Mouse (Mus musculus): ENCODE results near the gene Ceacam20. TPM values are rescaled to one million over a fixed set of nuclear protein-coding genes. Genes with fewer than 3 reads are reported as not detected.

The Ceacam20 gene
- polyA plus RNA-seq, 1 experiment from 2014 or later: not detected

Other genes with a start within 250 kb of the Ceacam20 start
- 86.3 and 109 TPM in 2 replicates for gene Tomm40, start 250.0 kb upstream of the Ceacam20 start, polyA plus RNA-seq (2014; fragmentation: Nextera tagmentation; extraction: Ambion mirVana)
- gene Nectin2, start 214.9 kb upstream of the Ceacam20 start, polyA plus RNA-seq (2014; fragmentation: Nextera tagmentation; extraction: Ambion mirVana): 33.0 and 39.7 TPM in 2 replicates
- gene Bcam, start 194.4 kb upstream of the Ceacam20 start, polyA plus RNA-seq (2014; fragmentation: Nextera tagmentation; extraction: Ambion mirVana): 5.8 and 7.6 TPM in 2 replicates
- not detected in 2 replicates for gene Cblc, start 168.6 kb upstream of the Ceacam20 start, polyA plus RNA-seq (2014; fragmentation: Nextera tagmentation; extraction: Ambion mirVana)
- 0.75 TPM in 1 of 2 replicates, not detected in the other for gene Bcl3, start 142.6 kb upstream of the Ceacam20 start, polyA plus RNA-seq (2014; fragmentation: Nextera tagmentation; extraction: Ambion mirVana)
- gene Gm19345, start 113.4 kb upstream of the Ceacam20 start, polyA plus RNA-seq (2014; fragmentation: Nextera tagmentation; extraction: Ambion mirVana): 5.6 and 7.1 TPM in 2 replicates
- gene Ceacam16, start 104.1 kb upstream of the Ceacam20 start, polyA plus RNA-seq (2014; fragmentation: Nextera tagmentation; extraction: Ambion mirVana): not detected in 2 replicates
- gene Ceacam19, start 77.4 kb upstream of the Ceacam20 start, polyA plus RNA-seq (2014; fragmentation: Nextera tagmentation; extraction: Ambion mirVana): not detected in 2 replicates
- 3.2 and 5.0 TPM in 2 replicates for gene Pvr, start 44.3 kb upstream of the Ceacam20 start, polyA plus RNA-seq (2014; fragmentation: Nextera tagmentation; extraction: Ambion mirVana)
- gene Igsf23, start 14.7 kb upstream of the Ceacam20 start, polyA plus RNA-seq (2014; fragmentation: Nextera tagmentation; extraction: Ambion mirVana): not detected in 2 replicates
- not detected in 2 replicates for gene Nlrp9b, start 26.1 kb downstream of the Ceacam20 start, polyA plus RNA-seq (2014; fragmentation: Nextera tagmentation; extraction: Ambion mirVana)
- not detected in 2 replicates for gene Vmn1r91, start 134.3 kb downstream of the Ceacam20 start, polyA plus RNA-seq (2014; fragmentation: Nextera tagmentation; extraction: Ambion mirVana)
- gene Gm16442, start 157.2 kb downstream of the Ceacam20 start, polyA plus RNA-seq (2014; fragmentation: Nextera tagmentation; extraction: Ambion mirVana): not detected in 2 replicates
- gene Vmn1r93, start 173.7 kb downstream of the Ceacam20 start, polyA plus RNA-seq (2014; fragmentation: Nextera tagmentation; extraction: Ambion mirVana): not detected in 2 replicates
- not detected in 2 replicates for gene Vmn1r94, start 203.0 kb downstream of the Ceacam20 start, polyA plus RNA-seq (2014; fragmentation: Nextera tagmentation; extraction: Ambion mirVana)
- gene Vmn1r95, start 228.3 kb downstream of the Ceacam20 start, polyA plus RNA-seq (2014; fragmentation: Nextera tagmentation; extraction: Ambion mirVana): not detected in 2 replicates
- gene Gm6164, start 240.2 kb downstream of the Ceacam20 start, polyA plus RNA-seq (2014; fragmentation: Nextera tagmentation; extraction: Ambion mirVana): not detected in 2 replicates

Measured in forebrain, embryonic 14.5 days (tissue).